Mouse (Mus musculus) ovary, adult 18-20 months (tissue): Measurements from ENCODE around the gene Asb7.
A peak's percentile ranks its signal among the peaks of the same experiment; 100 is the strongest.

Experiments
- DNase-seq: peaks from one replicate; pipeline ENCODE4 v3.0.0; 2022; ENCODE audit warnings: low spot score, mixed read lengths

Gene Asb7

DNA sequence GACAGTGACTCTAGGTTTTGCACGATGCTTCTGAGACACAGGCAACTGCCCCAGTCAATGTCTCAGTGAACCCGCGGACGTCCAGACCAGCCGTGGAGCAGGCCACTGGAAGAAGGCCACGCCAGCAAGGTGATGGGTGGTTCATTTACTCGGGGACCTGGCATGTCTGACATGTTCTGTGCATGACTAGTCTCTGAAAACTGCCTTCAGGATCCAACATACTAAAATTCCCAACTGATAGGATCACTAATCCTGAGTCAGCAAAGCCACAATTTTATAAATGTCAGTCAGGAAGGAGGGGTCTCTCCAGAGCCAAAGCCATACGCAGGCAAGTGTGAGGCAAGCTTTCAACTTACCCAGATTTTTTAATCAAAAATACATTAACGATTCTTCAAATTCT is 35.8 kb downstream of the Asb7 start:
- DNase-seq: no peak

DNA sequence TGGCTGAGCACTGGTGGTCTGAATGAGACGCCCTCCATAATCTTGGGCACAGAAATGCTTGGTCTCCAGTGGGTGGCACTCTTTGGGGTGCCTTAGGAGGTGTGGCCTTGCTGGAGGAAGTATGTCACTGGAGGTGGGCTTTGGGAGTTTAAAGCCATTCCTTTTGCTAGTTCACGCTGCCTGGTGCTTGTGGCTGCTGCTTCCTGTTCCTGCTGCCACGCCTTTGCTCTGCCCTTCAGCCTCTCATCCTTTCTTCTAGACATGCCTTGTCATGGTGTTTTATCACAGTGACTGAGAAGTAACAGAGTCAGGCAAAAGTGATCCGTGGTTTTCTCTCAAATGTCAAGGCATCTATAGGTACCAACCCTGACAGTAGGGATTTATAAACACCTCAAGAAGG is 37.2 kb downstream of the Asb7 start:
- no peak for DNase-seq

DNA sequence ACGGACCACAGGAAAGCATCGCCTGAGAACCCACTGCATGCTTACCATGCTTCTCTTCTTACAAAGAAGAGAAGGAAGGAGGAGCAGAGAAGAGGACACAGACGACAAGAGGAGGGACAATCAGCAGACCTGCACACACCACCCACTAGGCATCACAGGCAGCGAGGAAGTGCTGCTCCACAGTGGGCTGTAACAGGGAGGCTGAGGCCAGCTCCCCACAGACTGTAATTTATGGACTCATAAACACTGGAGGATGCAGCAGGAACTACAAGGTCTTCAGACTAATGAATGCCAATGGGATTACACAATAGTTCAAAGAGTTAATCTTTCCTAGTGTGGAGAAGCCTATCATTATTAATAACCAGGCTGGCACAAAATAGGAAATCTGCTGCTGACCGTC is 38.5 kb downstream of the Asb7 start:
- no peak for DNase-seq

DNA sequence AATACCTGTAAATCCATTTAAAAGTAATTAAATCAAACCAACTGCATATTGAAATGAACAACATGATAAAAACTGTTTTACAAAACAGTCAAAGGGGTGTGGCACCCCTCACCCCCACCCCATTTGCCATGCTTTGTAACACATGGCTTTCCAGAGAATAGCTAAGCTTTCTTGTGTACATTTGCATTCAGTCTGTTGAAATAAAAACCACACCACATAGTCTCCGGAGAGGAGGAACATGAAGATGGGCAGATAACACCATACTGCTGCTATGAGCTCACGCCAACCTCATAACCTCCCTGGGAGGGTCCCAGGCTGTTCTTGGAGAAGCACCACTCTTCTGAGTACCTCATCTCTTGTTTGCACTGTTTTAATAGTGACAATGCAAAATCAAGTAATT is 40.2 kb downstream of the Asb7 start:
- DNase-seq: no peak

DNA sequence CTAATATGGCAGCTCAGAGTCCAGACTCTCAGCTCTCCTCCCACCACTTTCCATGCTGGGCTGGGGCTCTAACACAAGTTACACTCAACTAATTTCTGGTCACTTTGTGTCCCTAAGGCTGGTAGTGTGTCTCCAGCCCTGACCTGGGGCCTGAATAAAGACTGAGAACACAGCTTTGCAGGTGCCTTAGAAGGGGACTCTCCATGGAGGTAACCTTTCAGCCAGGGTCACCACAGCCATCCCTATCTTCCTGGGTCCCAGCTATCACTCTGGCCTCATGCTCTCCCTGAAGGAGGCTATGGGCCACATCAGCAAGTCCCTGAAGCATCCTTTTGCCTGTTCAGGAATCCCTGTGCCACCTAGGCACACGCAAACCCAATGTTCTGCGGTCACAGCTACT is 43.7 kb downstream of the Asb7 start:
- DNase-seq: no peak

DNA sequence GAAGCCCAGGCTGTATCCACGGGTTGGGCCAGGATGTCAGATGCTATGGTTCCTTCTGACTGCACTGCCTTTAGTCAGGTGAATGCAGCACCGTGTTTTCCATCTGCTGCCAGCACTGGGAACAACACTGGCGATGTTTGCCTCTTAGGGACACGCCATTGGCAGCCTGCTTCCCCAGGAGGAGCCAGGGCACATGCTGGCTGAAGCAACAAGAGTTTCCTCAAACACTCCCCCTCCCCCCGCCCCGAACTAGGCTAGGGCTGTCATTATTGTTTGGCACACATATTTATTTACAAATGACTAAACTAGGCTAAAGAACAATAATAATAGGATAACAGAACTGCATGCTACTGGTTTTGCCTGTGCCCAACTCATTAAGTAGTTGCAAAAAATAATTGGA is 56.0 kb downstream of the Asb7 start:
- DNase-seq: no peak

DNA sequence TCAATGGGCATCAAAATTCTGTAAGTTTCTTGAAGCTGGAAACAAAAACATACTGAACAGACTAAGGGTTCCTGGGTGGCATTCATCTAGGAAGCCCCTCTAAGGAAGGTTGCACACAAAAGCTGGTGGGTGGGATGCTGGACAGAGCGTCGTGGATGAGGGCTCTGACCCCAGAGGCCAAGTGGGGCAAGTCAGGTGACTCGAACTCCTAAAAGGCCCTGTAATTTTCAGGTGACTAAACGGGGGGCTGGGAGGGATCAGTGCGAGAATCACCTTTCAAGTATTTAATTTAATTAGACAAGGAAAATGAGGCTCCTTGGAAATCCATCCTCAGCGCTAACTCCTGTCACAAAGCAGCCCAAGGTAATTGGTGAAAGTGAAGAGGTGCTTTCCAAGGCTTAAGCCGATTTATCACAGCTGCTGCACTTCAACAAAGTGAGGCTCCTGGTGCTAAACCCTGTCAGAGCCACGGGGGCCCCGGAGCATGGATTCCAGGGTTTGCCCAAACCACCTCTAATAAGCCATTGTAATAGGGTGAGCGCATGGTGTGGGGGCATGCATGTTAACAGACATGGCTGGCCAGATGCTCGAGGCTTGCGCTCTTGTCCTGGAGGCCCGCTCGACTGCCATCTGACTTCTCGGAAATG is 59.1 kb downstream of the Asb7 start:
- DNase-seq: no peak

DNA sequence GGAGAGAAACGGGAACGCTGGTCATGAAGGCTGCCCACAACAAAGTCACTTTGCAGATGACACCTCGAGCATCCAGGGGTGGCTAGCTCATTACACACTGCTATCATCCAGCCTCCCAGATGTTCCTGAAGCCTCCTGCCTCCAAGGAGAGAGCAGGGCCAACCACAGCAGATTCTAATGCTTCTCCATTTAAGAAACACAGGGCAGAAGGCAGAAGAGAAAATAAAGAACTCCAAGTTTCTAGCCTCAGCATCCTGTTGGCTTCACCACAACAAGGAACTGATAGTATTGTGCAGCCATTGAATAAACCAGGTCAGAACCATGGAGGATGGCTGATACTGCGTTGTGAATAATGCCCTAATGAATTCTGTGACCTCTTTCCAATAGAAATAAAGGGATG is 60.0 kb downstream of the Asb7 start:
- DNase-seq: no peak

DNA sequence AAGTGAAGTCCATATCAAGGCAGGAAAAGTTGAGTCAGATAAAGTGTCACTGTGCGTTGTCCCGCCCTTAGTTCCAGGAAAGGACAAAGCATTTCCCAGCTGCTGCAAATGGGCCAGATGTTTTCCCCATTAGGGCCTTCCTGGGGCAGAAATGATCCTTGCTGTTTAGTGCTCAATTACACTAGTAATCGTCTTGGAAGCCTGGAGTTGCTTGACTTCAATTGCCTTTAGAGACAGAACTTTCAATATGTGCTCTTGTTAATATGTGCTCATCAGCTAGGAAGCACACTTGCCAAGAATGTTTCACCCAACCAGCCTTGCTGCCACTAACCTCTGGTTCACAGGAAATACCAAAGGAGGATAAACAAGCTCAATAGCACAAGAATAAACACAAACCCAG is 66.0 kb downstream of the Asb7 start:
- no peak for DNase-seq

DNA sequence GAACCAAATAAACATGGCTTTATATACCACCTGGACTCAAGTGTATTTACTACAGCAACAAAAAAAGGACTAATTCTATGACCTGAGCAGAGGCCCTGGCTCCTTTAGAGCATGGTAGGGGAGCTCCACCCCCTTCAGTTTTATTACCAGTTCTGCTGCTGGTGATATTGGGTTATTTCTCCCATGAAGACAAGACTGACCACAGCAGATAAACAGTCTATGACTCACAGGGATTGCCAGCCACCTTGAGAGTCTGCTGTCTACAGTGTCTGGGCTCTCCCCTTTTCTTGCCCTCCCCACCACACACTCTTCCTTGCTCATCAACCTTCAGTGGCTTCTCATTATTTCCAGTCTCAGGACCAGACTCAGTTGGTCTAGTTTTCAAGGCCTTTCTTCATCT is 87.5 kb downstream of the Asb7 start:
- DNase-seq: no peak

DNA sequence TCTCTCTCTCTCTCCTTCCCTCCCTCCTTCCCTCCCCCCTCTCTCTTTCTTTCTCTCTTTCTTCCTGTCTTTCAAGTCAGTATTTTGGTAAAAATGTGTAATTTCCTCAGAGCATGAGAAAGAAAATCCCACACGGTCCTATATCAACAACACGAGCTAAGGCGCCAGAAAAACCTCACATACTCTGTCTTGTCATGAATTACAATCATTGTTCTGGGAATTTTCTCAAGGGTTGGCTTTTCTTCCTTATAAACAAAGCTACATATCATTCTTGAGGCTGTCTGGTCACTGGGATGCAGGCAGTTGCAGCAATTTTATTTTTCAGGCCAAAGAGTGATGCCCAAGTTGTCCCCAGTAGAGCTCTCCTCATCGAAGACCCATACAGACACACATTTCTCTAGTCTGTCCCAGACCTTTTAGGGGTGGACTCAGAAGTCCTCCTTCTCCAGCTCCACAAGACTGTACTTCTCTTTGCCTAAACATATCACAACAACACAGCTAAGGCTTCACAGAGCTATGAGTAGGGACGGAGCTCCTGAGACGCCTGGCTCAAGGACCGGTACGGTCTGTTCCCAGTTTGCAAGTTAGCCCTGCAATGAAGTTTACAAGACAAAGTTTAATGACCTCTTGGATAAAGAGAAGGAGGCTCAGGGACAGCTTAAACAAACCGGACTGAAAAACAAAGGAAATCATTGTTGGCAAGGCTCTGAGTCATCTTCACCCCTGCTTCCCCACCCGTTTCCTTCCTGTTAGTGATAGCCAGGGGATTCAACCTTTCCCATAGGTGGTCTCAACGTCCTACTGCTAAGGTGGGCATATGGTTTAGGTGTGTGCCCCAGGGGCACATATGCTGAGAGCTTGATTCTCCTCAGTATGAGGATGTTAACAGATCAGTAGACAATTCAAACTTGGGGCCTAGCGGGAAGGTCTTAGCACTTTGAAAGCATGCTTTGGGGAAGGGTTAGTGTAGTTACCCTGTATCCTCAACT is 88.5 kb downstream of the Asb7 start:
- peak; percentile 25 for DNase-seq

DNA sequence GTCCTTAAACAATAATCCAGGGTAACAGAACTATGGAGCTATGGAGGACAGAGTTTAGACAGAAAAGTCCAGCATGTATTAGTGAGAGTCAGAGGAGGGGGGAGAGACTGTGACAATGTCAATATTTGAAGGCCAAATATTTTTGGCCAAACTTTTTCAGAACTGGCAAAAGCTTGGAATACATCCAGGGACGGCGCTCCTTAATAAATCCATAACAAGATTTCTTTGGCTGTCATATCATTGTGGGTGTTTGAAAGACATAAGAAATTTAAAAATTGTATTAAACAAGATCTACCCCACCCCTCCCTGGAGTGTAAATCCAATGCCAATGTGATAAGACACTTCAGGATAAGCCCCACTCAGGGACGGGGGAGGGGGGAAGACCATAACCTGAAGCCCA is 89.3 kb downstream of the Asb7 start:
- DNase-seq: peak; percentile 5

DNA sequence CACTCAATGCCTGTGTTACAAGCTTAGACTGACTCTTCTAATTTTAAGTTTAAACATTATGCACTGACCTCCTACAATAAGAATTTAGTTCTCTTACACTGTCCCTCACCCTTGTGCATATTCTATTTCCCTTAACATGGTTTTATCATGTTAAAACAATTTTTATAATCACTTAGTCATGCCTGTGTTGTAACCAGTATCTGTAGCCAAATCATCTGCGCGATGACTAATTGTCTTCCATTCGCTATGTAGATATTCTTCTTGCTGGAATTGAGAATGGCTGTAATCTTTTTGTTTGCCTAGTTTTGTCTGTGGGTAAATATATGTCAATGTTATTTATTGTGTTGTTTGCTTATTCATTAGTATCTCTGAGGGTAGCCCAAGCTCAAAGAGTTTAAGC is 91.5 kb downstream of the Asb7 start:
- DNase-seq: no peak
